Mouse (Mus musculus) gastrocnemius, postnatal 4 days (tissue): ENCODE data around the gene Dusp1. TPM values are rescaled to one million over a fixed set of nuclear protein-coding genes. Genes with fewer than 3 reads are reported as not detected.

Experiments
- DNase-seq, 2 experiments: peaks; one replicate each; pipeline ENCODE4 v3.0.0; 2021 to 2022; ENCODE audit warnings: low spot score in 2 of 2, mixed read lengths in 2 of 2
- microRNA-seq: library from miRNA; unstranded; fragments of <30 nt; microRNA quantifications from one replicate; pipeline ENCODE4 v1.2.0, GENCODE M21; 2021
- total RNA-seq, 2 experiments: library from RNA; stranded (reverse); gene quantifications; 2 replicates each; pipeline ENCODE4 v1.2.3; 2021

Dusp1 gene
- total RNA-seq, 2 experiments from 2014 or later: 33.6 to 42.9 TPM

- DNase-seq: no peak
Observed at GRCm38 (mm10) chr17:26468102-26468894, 93.6 kb downstream of the Dusp1 start.

- no peak for DNase-seq
Observed at GRCm38 (mm10) chr17:26467619-26468018, 94.3 kb downstream of the Dusp1 start.

- peak; percentile 70 to 81 for DNase-seq
Observed at GRCm38 (mm10) chr17:26466741-26467150, 95.2 kb downstream of the Dusp1 start.

GRCm38 (mm10) chr17:26464972-26465371 lies 97.0 kb downstream of the Dusp1 start:
- no peak for DNase-seq

- no peak for DNase-seq
Observed at GRCm38 (mm10) chr17:26464481-26464880, 97.4 kb downstream of the Dusp1 start.

GRCm38 (mm10) chr17:26463984-26464383 lies 97.9 kb downstream of the Dusp1 start:
- DNase-seq: no peak

- no peak for DNase-seq
Observed at GRCm38 (mm10) chr17:26463432-26463831, 98.5 kb downstream of the Dusp1 start.

GRCm38 (mm10) chr17:26462634-26463170 lies 99.2 kb downstream of the Dusp1 start:
- peak; percentile 70 to 71 for DNase-seq

GRCm38 (mm10) chr17:26458049-26458448 lies 103.9 kb downstream of the Dusp1 start:
- DNase-seq: no peak

GRCm38 (mm10) chr17:26457506-26457905 lies 104.4 kb downstream of the Dusp1 start:
- no peak for DNase-seq

Small RNA genes lying within 50 kb of the gene (microRNA-seq; reads per million reads assigned to microRNA genes)
- gene Gm22420: not detected

Other genes with a start within 250 kb of the Dusp1 start
- 10 to 100 TPM; 16.8 to 17.2 TPM for gene Neurl1b, start 147.3 kb downstream of the Dusp1 start, total RNA-seq
- gene Ergic1, start 639 bp downstream of the Dusp1 start, total RNA-seq: 100 to 1,000 TPM; 150 to 167 TPM
- 10 to 100 TPM; 54.0 to 54.7 TPM for gene Atp6v0e, start 101.1 kb upstream of the Dusp1 start, total RNA-seq
- 10 to 100 TPM; 13.3 to 13.5 TPM for gene Crebrf, start 153.5 kb upstream of the Dusp1 start, total RNA-seq
- 10 to 100 TPM; 31.3 to 33.1 TPM for gene Bnip1, start 218.9 kb upstream of the Dusp1 start, total RNA-seq